Mouse (Mus musculus) liver, embryonic 14.5 days (tissue): ENCODE measurements at regions not wholly inside any gene's neighbourhood (a gene's known extent, or its start where the extent isn't known, plus 50 kb on each side); places are given as distances from the start of the nearest gene placed in this dataset.
"Not testable (repeated sequence)": the region's sequence is repeated elsewhere in the genome, so short reads cannot be mapped to it uniquely, and the experiment has no call there.

Experiments
- ATAC-seq: fragments of 200-750 bp; cut with Nextera tagmentation; 2 replicates; pipeline ENCODE4 v1.8.0; 2017; ENCODE audit warnings: moderate number of reproducible peaks, mild to moderate bottlenecking, moderate library complexity; ENCODE audit not compliant: insufficient read depth
- DNase-seq, 3 experiments: peaks; one replicate each; pipeline ENCODE4 v3.0.0-alpha.2; 2012 to 2013; ENCODE audit warnings: low read depth in 3 of 3, low spot score in 3 of 3
- H3K27ac ChIP-seq: fragments of 300-500 bp; sonication (generic); 2 replicates; pipeline ENCODE4 v1.5.1; 2014; ENCODE audit warnings: moderate library complexity, mild to moderate bottlenecking, control low read depth, inconsistent platforms
- H3K27me3 ChIP-seq: fragments of 300-500 bp; sonication (generic); 2 replicates; pipeline ENCODE4 v1.6.1; 2014; ENCODE audit warnings: mild to moderate bottlenecking, low read length, moderate library complexity; ENCODE audit not compliant: control insufficient read depth, insufficient read depth
- H3K36me3 ChIP-seq: fragments of 300-500 bp; sonication (generic); replicated peaks from 2 replicates; pipeline ENCODE4 v1.6.1; 2014; ENCODE audit warnings: low read depth; ENCODE audit not compliant: control insufficient read depth, insufficient read depth
- H3K4me1 ChIP-seq, 2 experiments: fragments of 200-500 bp in 1 of 2; fragments of 300-500 bp in 1 of 2; sonication (generic) in 1 of 2; replicated peaks; 2 replicates each; pipeline ENCODE4 v1.6.1; 2012 to 2014; ENCODE audit warnings: antibody characterized with exemption in 1 of 2, inconsistent platforms in 1 of 2, low read length in 1 of 2; ENCODE audit not compliant: control insufficient read depth in 2 of 2, insufficient read depth in 2 of 2
- H3K4me2 ChIP-seq: fragments of 300-500 bp; sonication (generic); 2 replicates; pipeline ENCODE4 v1.6.1; 2014; ENCODE audit warnings: low read depth, mild to moderate bottlenecking, control low read depth, moderate library complexity
- H3K4me3 ChIP-seq, 2 experiments: fragments of 200-500 bp in 1 of 2; fragments of 300-500 bp in 1 of 2; sonication (generic) in 1 of 2; 2 replicates each; pipeline ENCODE4 v1.5.1; 2012 to 2014; ENCODE audit warnings: low read depth in 2 of 2, low read length in 2 of 2, mild to moderate bottlenecking in 2 of 2, control low read depth in 1 of 2, inconsistent platforms in 1 of 2, moderate library complexity in 1 of 2; ENCODE audit not compliant: insufficient read depth in 1 of 2
- H3K9ac ChIP-seq: fragments of 300-500 bp; sonication (generic); replicated peaks from 2 replicates; pipeline ENCODE4 v1.6.1; 2014; ENCODE audit warnings: mild to moderate bottlenecking, control low read depth, moderate library complexity
- H3K9me3 ChIP-seq: fragments of 300-500 bp; sonication (generic); 2 replicates; pipeline ENCODE4 v1.6.1; 2016; ENCODE audit warnings: low read length, mixed read lengths; ENCODE audit not compliant: control insufficient read depth
- CTCF ChIP-seq: IDR thresholded peaks from 2 replicates; pipeline ENCODE4 v1.5.1; 2016; ENCODE audit warnings: antibody characterized with exemption, low read depth, control low read depth
- WGBS: fragments of 180-500 bp; shearing (Covaris S2); extraction: QIAGEN DNeasy Blood & Tissue Kit; methylation state at CpG from one replicate; pipeline ENCODE4 v1.1.7; 2014; ENCODE audit not compliant: insufficient replicate concordance; 5-methylcytosine and 5-hydroxymethylcytosine counted together

- peak; percentile 56 for TF ChIP-seq CTCF
- ATAC-seq: not testable (repeated sequence)
- WGBS: 49% methylated on average over 7 of the region's 7 CpGs
Observed at GRCm38 (mm10) chr8:20013278-20013677, 110.1 kb downstream of the Gm31371 start.

GRCm38 (mm10) chr8:20014451-20015130, 111.4 kb downstream of the Gm31371 start:
- 53% methylated on average over 5 of the region's 5 CpGs for WGBS
- not testable (repeated sequence) for H3K27ac ChIP-seq

More at GRCm38 (mm10) chr8:20013278-20013677, 110.1 kb downstream of the Gm31371 start:
- H3K4me2 ChIP-seq, H3K36me3 ChIP-seq, H3K9me3 ChIP-seq, DNase-seq, H3K4me3 ChIP-seq, H3K4me1 ChIP-seq, H3K27me3 ChIP-seq, H3K27ac ChIP-seq, H3K9ac ChIP-seq: not testable (repeated sequence)

GRCm38 (mm10) chr8:20015411-20016081, 112.4 kb downstream of the Gm31371 start:
- not testable (repeated sequence) for H3K27me3 ChIP-seq, H3K9me3 ChIP-seq, H3K27ac ChIP-seq, H3K4me2 ChIP-seq, H3K4me3 ChIP-seq, ATAC-seq, H3K9ac ChIP-seq, DNase-seq, H3K4me1 ChIP-seq, H3K36me3 ChIP-seq
- WGBS: 50% methylated on average over 6 of the region's 6 CpGs

More at GRCm38 (mm10) chr8:20014451-20015130, 111.4 kb downstream of the Gm31371 start:
- H3K4me2 ChIP-seq, H3K9me3 ChIP-seq, H3K27me3 ChIP-seq, DNase-seq, ATAC-seq, H3K36me3 ChIP-seq, H3K9ac ChIP-seq, H3K4me1 ChIP-seq, H3K4me3 ChIP-seq: not testable (repeated sequence)

- not testable (repeated sequence) for H3K4me3 ChIP-seq, H3K9ac ChIP-seq, H3K27ac ChIP-seq, H3K27me3 ChIP-seq, H3K9me3 ChIP-seq, H3K36me3 ChIP-seq, ATAC-seq, DNase-seq, H3K4me2 ChIP-seq, H3K4me1 ChIP-seq
- WGBS: 74% methylated on average over 15 of the region's 17 CpGs
Observed at GRCm38 (mm10) chr8:20016082-20016840, 113.1 kb downstream of the Gm31371 start.

GRCm38 (mm10) chr8:20025521-20025920, 122.3 kb downstream of the Gm31371 start:
- H3K4me1 ChIP-seq, H3K27ac ChIP-seq, H3K4me2 ChIP-seq, H3K4me3 ChIP-seq, H3K9ac ChIP-seq, H3K9me3 ChIP-seq, H3K36me3 ChIP-seq, H3K27me3 ChIP-seq, DNase-seq, ATAC-seq: not testable (repeated sequence)
- WGBS: no CpG with 5 or more reads among the region's 2 CpGs

GRCm38 (mm10) chr8:20027956-20028355, 124.8 kb downstream of the Gm31371 start:
- DNase-seq, H3K9ac ChIP-seq, H3K4me1 ChIP-seq, ATAC-seq, H3K27me3 ChIP-seq, H3K4me2 ChIP-seq, H3K9me3 ChIP-seq, H3K27ac ChIP-seq, H3K4me3 ChIP-seq, H3K36me3 ChIP-seq: not testable (repeated sequence)
- 34% methylated on average over 1 of the region's 2 CpGs for WGBS

- H3K27me3 ChIP-seq, H3K4me2 ChIP-seq, H3K4me1 ChIP-seq, H3K9ac ChIP-seq, H3K4me3 ChIP-seq, H3K27ac ChIP-seq, H3K9me3 ChIP-seq, H3K36me3 ChIP-seq, DNase-seq, ATAC-seq: not testable (repeated sequence)
- WGBS: 51% methylated on average over 2 of the region's 2 CpGs
Observed at GRCm38 (mm10) chr8:20030131-20030530, 126.9 kb downstream of the Gm31371 start.
